Mouse (Mus musculus) embryonic facial prominence, embryonic 15.5 days (tissue): ENCODE data around the gene Tmem243. TPM values are rescaled to one million over a fixed set of nuclear protein-coding genes. Genes with fewer than 3 reads are reported as not detected.

Experiments
- ATAC-seq: fragments of 200-750 bp; cut with Nextera tagmentation; 2 replicates; pipeline ENCODE4 v1.8.0; 2017; ENCODE audit warnings: low read depth, moderate TSS enrichment; ENCODE audit not compliant: insufficient number of reproducible peaks, low FRiP score, low TSS enrichment
- H3K27ac ChIP-seq: fragments of 300-500 bp; sonication (generic); replicated peaks from 2 replicates; pipeline ENCODE4 v1.5.1; 2015; ENCODE audit warnings: mild to moderate bottlenecking, inconsistent platforms
- H3K27me3 ChIP-seq: fragments of 300-500 bp; sonication (generic); 2 replicates; pipeline ENCODE4 v1.6.1; 2015; ENCODE audit warnings: inconsistent platforms
- H3K36me3 ChIP-seq: fragments of 300-500 bp; sonication (generic); 2 replicates; pipeline ENCODE4 v1.6.1; 2015; ENCODE audit warnings: mild to moderate bottlenecking, inconsistent platforms
- H3K4me1 ChIP-seq: fragments of 300-500 bp; sonication (generic); 2 replicates; pipeline ENCODE4 v1.6.1; 2015; ENCODE audit warnings: inconsistent platforms
- H3K4me2 ChIP-seq: fragments of 300-500 bp; sonication (generic); replicated peaks from 2 replicates; pipeline ENCODE4 v1.6.1; 2015; ENCODE audit warnings: mild to moderate bottlenecking, inconsistent platforms
- H3K4me3 ChIP-seq: fragments of 300-500 bp; sonication (generic); replicated peaks from 2 replicates; pipeline ENCODE4 v1.5.1; 2015; ENCODE audit warnings: mild to moderate bottlenecking, inconsistent platforms
- H3K9ac ChIP-seq: fragments of 300-500 bp; sonication (generic); 2 replicates; pipeline ENCODE4 v1.6.1; 2015; ENCODE audit warnings: inconsistent platforms
- H3K9me3 ChIP-seq: fragments of 300-500 bp; sonication (generic); replicated peaks from 2 replicates; pipeline ENCODE4 v1.6.1; 2016; ENCODE audit warnings: inconsistent platforms
- WGBS: fragments of 180-500 bp; shearing (Covaris S2); methylation state at CpG from one replicate; pipeline ENCODE4 v1.1.7; 2015; 5-methylcytosine and 5-hydroxymethylcytosine counted together
- polyA plus RNA-seq: library from polyadenylated mRNA; unstranded; fragments of >200 nt; fragmentation: Nextera tagmentation; extraction: Ambion mirVana; gene quantifications from 2 replicates; pipeline ENCODE4 v1.2.1, GENCODE M21; 2015

Gene Tmem243
- polyA plus RNA-seq, 1 experiment from 2014 or later = 14.5 TPM

GRCm38 (mm10) chr5:9108490-9108889 is 8.0 kb downstream of the Tmem243 start:
- Histone ChIP-seq H3K27me3 (no peaks in the 10 kb centered on the region), H3K27ac (no peak overlapping the region), H3K9ac (no peak overlapping the region), H3K9me3 (no peaks in the 10 kb centered on the region), H3K4me2 (no peak overlapping the region), H3K36me3 (no peaks in the 10 kb centered on the region), H3K4me3 (no peak overlapping the region), H3K4me1 (no peaks in the 10 kb centered on the region)
- no peak for ATAC-seq
- 87% methylated on average over 5 of the region's 5 CpGs for WGBS

DNA sequence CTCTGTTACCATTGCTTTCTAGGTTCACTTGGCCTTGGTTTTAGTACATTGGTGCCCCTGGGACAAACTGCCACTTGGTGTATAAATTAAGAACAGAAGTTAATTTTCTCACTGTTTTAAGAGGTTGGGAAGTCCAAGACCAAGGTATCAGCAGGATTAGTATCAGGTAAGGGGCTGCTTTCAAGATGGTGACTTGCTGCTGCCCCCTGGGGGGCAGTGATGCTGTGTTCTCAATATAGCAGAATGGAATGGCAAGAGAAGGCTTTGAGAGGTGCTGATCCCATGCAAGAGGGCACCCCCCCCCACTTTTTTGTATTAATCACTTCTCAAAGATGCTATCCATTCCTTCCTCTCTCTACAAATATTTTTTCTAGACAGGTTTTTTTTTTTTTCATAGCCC is 9.1 kb downstream of the Tmem243 start:
- no peak overlapping the region for H3K9ac ChIP-seq
- no peaks in the 10 kb centered on the region for H3K27me3 ChIP-seq
- no peaks in the 10 kb centered on the region for H3K36me3 ChIP-seq
- no peak overlapping the region for H3K27ac ChIP-seq
- no peaks in the 10 kb centered on the region for H3K4me1 ChIP-seq
- no peaks in the 10 kb centered on the region for H3K9me3 ChIP-seq
- no peak for ATAC-seq
- H3K4me3 ChIP-seq = no peak overlapping the region
- H3K4me2 ChIP-seq = no peak overlapping the region

GRCm38 (mm10) chr5:9111285-9111684 is 10.8 kb downstream of the Tmem243 start:
- Histone ChIP-seq H3K9ac (no peak overlapping the region), H3K4me2 (no peak overlapping the region), H3K4me1 (no peaks in the 10 kb centered on the region), H3K27me3 (no peaks in the 10 kb centered on the region), H3K36me3 (0 out of 2 replicates have a peak, but pooled peaks cover 4% of the 10 kb centered on the region), H3K4me3 (no peak overlapping the region), H3K9me3 (no peaks in the 10 kb centered on the region), H3K27ac (no peak overlapping the region)
- 57% methylated on average over 2 of the region's 2 CpGs for WGBS
- ATAC-seq = no peak

GRCm38 (mm10) chr5:9111759-9112158 is 11.3 kb downstream of the Tmem243 start:
- no peaks in the 10 kb centered on the region for H3K27me3 ChIP-seq
- WGBS = 16% methylated on average over 5 of the region's 5 CpGs
- H3K9me3 ChIP-seq = no peaks in the 10 kb centered on the region
- H3K4me2 ChIP-seq = no peak overlapping the region
- 0 out of 2 replicates have a peak, but pooled peaks cover 4% of the 10 kb centered on the region for H3K36me3 ChIP-seq
- H3K4me3 ChIP-seq = no peak overlapping the region
- no peaks in the 10 kb centered on the region for H3K4me1 ChIP-seq
- ATAC-seq = no peak
- no peak overlapping the region for H3K9ac ChIP-seq
- H3K27ac ChIP-seq = no peak overlapping the region

GRCm38 (mm10) chr5:9114162-9114561 is 13.7 kb downstream of the Tmem243 start:
- Histone ChIP-seq H3K9me3 (no peaks in the 10 kb centered on the region), H3K9ac (no peak overlapping the region), H3K4me2 (no peak overlapping the region), H3K27ac (no peak overlapping the region), H3K4me1 (no peaks in the 10 kb centered on the region), H3K36me3 (peaks cover 19% of the 10 kb centered on the region), H3K4me3 (no peak overlapping the region), H3K27me3 (no peaks in the 10 kb centered on the region)
- 54% methylated on average over 6 of the region's 6 CpGs for WGBS
- ATAC-seq = no peak

- Histone ChIP-seq H3K9me3 (no peaks in the 10 kb centered on the region), H3K9ac (no peak overlapping the region), H3K27ac (no peak overlapping the region), H3K27me3 (no peaks in the 10 kb centered on the region), H3K4me3 (no peak overlapping the region), H3K4me2 (no peak overlapping the region), H3K4me1 (no peaks in the 10 kb centered on the region), H3K36me3 (peaks cover 74% of the 10 kb centered on the region)
- no peak for ATAC-seq
- 80% methylated on average over 2 of the region's 2 CpGs for WGBS
These were observed 23.7 kb downstream of the Tmem243 start for GRCm38 (mm10) chr5:9124134-9124533.

- peaks cover 57% of the 10 kb centered on the region for H3K36me3 ChIP-seq
These were observed 28.1 kb downstream of the Tmem243 start for GRCm38 (mm10) chr5:9128566-9128965.

DNA sequence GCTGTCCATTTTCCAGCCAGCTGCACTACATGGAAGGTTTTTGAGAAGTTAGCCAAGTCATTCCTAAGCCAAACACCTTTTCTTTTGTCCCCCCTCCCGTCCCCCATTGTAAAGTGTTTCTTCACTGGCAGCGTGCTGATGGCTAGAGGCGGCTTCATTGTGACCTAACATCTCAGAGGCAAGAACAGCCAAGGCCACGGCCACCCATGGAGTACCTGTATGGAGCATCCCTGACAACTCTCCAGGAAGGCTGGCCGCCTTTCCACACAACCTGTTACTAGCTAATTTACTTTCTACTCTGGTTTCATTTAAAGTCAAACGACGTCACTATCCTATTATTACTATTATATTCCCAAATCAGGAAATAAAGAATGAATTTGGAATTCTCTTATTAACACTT is 31.3 kb downstream of the Tmem243 start:
- WGBS = 91% methylated on average over 7 of the region's 7 CpGs
- Histone ChIP-seq H3K27me3 (no peaks in the 10 kb centered on the region), H3K4me3 (no peak overlapping the region), H3K4me1 (no peaks in the 10 kb centered on the region), H3K9me3 (no peaks in the 10 kb centered on the region), H3K4me2 (no peak overlapping the region), H3K36me3 (peaks cover 52% of the 10 kb centered on the region), H3K9ac (no peak overlapping the region), H3K27ac (no peak overlapping the region)
- ATAC-seq = no peak

More at GRCm38 (mm10) chr5:9128566-9128965, 28.1 kb downstream of the Tmem243 start:
- Histone ChIP-seq H3K27me3 (no peaks in the 10 kb centered on the region), H3K4me2 (no peak overlapping the region), H3K27ac (no peak overlapping the region), H3K9me3 (no peaks in the 10 kb centered on the region), H3K9ac (no peak overlapping the region), H3K4me1 (no peaks in the 10 kb centered on the region), H3K4me3 (no peak overlapping the region)
- WGBS = 94% methylated on average over 12 of the region's 12 CpGs
- no peak for ATAC-seq

- WGBS = 63% methylated on average over 3 of the region's 3 CpGs
- Histone ChIP-seq H3K9ac (no peak overlapping the region), H3K36me3 (peaks cover 40% of the 10 kb centered on the region), H3K9me3 (no peaks in the 10 kb centered on the region), H3K27me3 (no peaks in the 10 kb centered on the region), H3K4me1 (no peaks in the 10 kb centered on the region), H3K27ac (no peak overlapping the region), H3K4me3 (no peak overlapping the region), H3K4me2 (no peak overlapping the region)
- ATAC-seq = no peak
These were observed 35.1 kb downstream of the Tmem243 start for GRCm38 (mm10) chr5:9135588-9135987.

GRCm38 (mm10) chr5:9140724-9141123 is 40.3 kb downstream of the Tmem243 start:
- H3K27me3 ChIP-seq = no peaks in the 10 kb centered on the region
- peaks cover 35% of the 10 kb centered on the region for H3K36me3 ChIP-seq
- H3K4me3 ChIP-seq = no peak overlapping the region
- H3K9ac ChIP-seq = no peak overlapping the region
- no peaks in the 10 kb centered on the region for H3K4me1 ChIP-seq
- ATAC-seq = no peak
- no peaks in the 10 kb centered on the region for H3K9me3 ChIP-seq
- H3K27ac ChIP-seq = no peak overlapping the region
- H3K4me2 ChIP-seq = no peak overlapping the region
- WGBS = 91% methylated on average over 8 of the region's 8 CpGs

DNA sequence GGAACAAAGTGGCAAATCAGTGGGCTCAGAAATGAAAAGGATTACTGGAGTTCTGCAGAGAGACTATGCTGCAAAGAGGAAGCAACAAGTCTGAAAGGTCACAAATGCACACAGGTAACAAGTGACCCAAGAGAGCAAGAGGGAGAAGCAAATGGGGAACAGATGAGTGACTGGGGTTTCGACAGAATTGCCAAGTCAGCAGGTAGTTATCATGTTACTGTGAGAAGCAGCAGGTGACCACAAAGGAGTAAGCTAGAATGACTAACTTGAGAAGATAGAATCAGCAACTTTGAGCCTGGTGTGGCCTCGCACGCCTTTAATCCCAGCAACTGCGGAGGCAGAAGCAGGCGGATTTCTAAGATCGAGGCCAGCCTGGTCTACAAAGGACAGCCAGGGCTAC is 41.9 kb downstream of the Tmem243 start:
- Histone ChIP-seq H3K4me1 (no peaks in the 10 kb centered on the region), H3K9ac (no peak overlapping the region), H3K27ac (no peak overlapping the region), H3K36me3 (peaks cover 27% of the 10 kb centered on the region), H3K9me3 (no peaks in the 10 kb centered on the region), H3K4me2 (no peak overlapping the region), H3K4me3 (no peak overlapping the region), H3K27me3 (no peaks in the 10 kb centered on the region)
- ATAC-seq = no peak
- WGBS = 82% methylated on average over 6 of the region's 6 CpGs

- H3K9ac ChIP-seq = no peak overlapping the region
- H3K4me1 ChIP-seq = no peaks in the 10 kb centered on the region
- H3K4me2 ChIP-seq = no peak overlapping the region
- no peak overlapping the region for H3K27ac ChIP-seq
- H3K27me3 ChIP-seq = no peaks in the 10 kb centered on the region
- 89% methylated on average over 8 of the region's 8 CpGs for WGBS
- no peaks in the 10 kb centered on the region for H3K9me3 ChIP-seq
- H3K4me3 ChIP-seq = no peak overlapping the region
- no peak for ATAC-seq
- H3K36me3 ChIP-seq = peaks cover 20% of the 10 kb centered on the region
These were observed 48.9 kb downstream of the Tmem243 start for GRCm38 (mm10) chr5:9149273-9149850.
